Mouse (Mus musculus) heart, postnatal 14 days (tissue): ENCODE measurements around the gene Stk32b. TPM values are rescaled to one million over a fixed set of nuclear protein-coding genes. Genes with fewer than 3 reads are reported as not detected.

Source experiments
- DNase-seq, 2 experiments: peaks; one replicate each; pipeline ENCODE4 v3.0.0; 2021 to 2022
- intact Hi-C: fragments of 180-260 bp; cut with DNase I; formaldehyde crosslinking; loops from one replicate; pipeline ENCODE4 v1.15.1; 2025
- total RNA-seq, 2 experiments: library from RNA; stranded (reverse); gene quantifications; 2 replicates each; pipeline ENCODE4 v1.2.3; 2021

Gene Stk32b
- total RNA-seq, 2 experiments from 2014 or later, result 0.15 to 0.38 TPM

DNA sequence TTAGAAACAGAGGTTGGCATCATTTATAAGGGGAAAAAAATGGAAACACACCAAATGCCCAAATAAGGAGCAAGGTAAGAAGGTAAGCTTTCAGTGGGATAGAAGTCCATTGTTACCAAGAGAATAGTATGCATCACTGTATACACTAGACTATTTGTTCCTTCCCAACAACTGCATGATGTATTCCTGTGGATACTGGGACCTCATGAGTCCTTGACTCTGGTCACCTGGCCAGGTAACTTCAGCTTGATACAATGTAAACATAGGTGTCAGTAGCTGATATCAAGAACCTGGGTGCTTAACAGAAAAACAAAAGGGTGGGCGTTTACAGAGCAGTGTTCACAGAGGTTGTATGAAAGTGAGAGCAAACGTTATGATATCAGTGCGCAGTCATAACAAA is 24.2 kb downstream of the Stk32b start:
- intact Hi-C loops, result no loop called here
- DNase-seq, result no peak

DNA sequence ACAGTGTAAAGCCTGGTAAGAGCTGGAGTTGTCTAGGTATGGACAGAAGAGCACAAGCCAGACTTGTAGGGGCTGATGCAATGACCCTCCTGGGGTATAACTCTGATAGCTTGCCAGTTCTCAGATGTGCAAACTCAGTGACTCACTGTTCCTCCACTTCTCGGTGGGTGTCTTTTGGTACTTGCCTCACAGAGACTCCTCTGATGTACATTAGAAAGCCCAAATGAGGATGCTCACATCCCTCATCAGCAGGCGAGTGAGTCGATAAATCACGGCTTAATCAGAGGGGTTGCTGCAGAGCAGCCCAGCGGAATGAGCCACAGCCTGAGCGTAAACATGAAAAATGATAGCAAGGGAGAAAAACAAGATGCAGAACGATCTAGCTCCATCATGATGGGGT is 46.2 kb downstream of the Stk32b start:
- intact Hi-C loops, result no loop called here
- DNase-seq, result no peak

DNA sequence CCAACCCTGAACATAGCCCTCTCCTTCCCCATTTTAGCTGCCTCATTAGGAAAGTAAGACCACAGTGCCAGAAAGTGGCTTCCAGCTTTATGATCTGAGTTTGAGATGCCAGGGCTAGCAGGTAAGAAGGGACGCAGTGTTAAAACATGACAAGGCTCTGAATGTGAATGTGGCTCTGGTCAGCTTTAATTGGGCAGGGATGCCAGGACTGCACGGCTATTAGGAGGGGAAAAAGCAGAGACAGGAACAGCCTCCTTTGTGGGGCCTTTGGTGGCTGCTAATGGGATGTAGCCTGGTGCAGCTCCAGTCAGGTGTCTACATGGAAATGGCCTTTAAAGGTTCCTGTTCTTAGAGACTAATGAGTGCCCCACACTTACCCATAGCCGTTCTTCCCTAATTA is 52.0 kb downstream of the Stk32b start:
- intact Hi-C loops, result no loop called here
- no peak for DNase-seq

DNA sequence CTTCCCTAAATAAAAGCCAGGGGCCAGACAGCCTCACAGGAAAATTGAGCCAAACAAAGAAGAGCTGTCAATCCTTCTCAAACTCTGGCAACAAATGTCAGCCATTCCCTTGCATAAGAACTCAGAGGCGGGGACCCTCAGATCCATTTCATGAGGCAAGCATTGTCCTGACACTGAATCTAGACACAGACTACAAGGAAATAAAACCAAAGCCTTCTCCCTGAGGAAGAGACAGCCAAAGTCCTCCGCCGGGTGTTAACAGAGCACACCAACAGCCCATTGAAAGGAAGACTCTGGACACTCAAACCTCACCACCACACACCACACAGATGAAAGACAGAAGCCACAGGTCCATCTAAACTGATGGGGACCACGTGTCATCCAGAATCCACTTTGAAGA is 57.8 kb downstream of the Stk32b start:
- DNase-seq, result no peak
- intact Hi-C loops, result no loop called here

DNA sequence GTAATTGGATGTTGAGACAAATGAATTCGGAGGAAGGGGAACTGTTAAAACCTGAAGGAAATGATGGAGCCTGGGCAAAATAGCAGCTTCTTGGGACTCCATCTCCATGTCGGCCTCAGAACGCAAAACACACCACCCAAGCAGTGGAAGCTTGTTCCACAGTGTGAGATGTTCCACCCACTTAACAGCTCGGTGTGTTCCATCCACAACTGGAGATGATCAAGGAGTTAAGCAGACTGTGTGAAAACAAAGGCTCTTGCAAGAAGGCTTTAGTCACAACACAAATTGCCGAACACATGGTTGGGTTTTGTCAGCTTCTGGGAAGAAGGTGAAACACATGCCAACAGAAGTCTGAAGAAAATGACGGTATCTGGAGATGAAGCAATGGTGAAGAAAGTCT is 59.2 kb downstream of the Stk32b start:
- intact Hi-C loops, result no loop called here
- DNase-seq, result no peak

DNA sequence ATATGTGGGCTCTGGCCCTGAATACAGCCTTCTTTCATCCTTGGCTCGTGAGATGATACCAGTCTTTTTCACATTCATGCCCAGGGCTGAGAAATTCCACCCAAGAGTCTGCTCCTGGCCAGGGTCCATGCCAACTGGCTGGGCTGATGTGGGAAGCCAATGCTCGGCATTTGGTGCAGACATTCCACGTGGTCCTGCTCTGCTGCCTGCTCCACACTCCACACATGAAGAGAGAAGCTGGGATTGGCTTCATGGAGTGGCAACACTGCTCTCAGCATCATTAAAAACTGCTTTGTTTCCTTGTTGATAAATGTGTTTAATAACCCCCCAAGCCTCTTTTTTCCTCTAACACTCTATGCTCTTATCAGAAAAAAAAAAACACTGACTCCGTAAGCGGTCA is 61.8 kb downstream of the Stk32b start:
- no peak for DNase-seq
- intact Hi-C loops, result no loop called here

DNA sequence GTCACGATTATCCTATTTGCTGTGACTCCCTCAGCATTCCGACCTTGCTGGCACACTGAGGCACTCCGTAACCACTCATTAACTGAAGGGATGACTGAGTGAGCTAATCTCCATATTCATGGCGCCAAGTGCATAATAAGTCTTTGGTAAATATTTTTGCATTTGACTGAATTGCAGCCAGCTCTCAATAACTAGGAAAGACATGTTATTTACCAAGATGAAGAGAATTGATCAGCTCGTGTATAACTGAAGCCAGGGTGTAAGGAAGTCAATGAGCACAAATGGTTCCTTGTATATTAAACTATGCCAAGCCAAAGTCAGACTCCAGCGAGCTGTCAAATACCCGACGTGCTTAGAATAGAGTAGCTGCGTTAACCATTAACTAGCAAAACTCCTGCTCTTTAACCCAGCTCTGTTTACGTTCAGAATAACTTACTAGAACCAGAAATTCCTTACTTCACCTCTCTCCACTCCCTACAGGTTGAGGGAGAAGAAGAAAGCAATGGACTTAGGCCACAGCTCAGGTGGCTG is 66.2 kb downstream of the Stk32b start:
- DNase-seq, result no peak
- intact Hi-C loops, result no loop called here

DNA sequence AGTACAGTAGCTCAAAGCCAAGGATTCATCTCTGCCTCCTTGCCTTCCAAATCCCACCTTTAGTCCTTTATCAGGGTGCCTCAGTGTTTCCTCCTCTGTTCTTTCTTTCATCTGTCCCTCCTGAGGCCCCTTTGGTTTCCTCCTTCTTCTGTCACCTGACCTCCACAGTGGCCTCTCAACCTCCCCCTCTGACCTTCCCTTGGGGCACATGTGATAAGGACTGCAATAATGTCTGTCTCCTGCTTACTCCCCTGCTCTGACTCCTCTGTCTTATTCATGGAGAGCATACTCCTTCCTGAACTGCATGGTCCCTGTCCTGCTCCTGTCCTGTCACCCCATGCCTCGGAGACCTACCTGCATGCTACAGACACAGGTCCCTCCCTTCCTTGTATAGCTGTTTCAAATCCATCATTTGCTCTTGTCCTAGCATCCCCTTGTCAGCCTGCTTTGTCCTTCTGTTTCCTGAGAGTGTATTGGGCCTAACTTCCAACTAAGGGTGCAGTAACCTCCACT is 66.8 kb downstream of the Stk32b start:
- intact Hi-C loops, result no loop called here
- no peak for DNase-seq

DNA sequence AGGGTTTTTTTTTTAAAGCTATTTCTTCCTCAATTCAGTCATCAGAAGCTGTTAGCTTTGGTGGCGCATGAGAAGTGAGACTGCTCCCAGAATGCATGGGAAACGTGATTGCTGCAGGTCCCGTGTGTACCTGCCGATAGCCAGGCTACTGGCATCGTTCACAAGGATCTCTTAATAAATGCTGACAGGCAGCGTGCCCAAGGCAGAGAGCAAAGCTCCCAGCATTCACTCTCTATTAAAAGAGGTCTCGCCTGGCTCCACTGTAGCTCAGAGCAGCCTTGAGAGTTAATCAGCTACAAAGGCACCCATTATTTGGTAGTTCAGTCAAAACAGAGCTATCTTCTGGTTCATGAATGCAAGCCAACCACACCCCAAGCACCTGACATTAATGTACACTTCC is 72.9 kb downstream of the Stk32b start:
- intact Hi-C loops, result no loop called here
- no peak for DNase-seq

DNA sequence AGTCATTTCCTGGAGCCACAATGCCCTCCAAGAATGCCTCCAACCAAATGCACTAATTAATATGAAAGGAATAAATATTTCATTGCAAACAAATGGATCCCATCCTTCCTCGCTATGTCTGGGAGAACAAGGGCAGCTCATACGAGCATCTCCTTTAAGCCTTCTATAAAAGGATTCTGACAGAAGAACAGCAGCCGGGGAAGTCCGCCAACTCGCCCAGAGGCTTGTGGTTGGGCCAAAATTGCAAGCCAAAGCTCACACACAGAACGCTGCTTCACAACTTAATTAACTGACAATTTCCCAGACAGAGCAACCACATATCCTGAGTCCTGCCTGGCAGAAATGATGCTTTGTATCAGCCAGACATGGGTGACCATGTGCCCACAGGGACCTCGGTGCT is 74.5 kb downstream of the Stk32b start:
- no peak for DNase-seq
- intact Hi-C loops, result no loop called here

DNA sequence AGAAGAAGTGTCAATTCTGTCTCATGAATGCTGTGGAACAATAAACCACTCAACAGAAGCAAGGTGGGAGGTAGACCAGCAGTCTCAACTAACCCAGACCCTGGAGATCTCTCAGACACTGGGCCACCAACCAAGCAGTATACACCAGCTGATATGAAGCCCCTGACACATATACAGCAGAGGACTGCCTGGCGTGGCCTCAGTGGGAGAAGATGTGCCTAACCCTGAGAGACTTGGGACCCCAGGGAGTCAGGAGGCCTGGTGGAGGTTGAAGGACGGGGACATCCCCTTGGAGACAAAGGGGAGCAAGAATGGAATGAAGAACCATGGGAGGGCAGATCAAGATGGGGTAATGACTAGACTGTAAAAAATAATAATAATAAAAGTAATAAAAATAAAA is 82.2 kb downstream of the Stk32b start:
- intact Hi-C loops, result no loop called here
- no peak for DNase-seq

DNA sequence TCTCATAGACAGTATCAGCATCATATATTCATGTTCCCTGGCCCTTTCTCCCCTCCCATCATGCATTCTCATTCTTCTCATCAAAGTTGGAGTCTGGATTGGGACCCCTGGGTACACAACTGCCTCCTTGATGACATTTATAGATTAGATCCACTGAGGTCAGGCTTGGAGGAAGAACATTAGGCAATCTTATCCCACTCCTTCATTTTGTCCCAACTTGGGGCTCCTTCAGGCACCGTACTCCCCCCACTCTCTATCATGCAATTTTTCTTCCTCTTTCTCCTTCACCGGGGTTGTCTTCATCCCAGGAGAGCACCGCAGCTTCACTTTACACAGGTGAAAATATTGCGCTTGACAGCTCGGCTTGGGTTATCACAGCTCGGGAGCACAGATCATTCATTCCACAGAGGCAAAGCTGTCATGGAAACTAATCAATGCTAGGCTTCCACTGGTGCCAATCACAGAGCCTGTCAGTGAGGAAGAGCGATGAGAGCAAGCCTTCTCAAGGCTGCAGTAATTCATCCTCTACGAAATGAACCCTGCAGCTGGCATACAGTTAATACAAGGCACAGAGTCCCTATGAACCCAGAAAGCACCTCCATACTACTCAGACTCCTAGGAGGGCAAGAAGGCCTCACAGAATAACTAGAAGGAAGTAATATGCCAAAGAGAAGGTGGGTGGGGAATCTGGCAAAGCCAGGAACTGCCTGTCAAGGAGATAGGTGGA is 89.4 kb downstream of the Stk32b start:
- no peak for DNase-seq
- intact Hi-C loops, result no loop called here

DNA sequence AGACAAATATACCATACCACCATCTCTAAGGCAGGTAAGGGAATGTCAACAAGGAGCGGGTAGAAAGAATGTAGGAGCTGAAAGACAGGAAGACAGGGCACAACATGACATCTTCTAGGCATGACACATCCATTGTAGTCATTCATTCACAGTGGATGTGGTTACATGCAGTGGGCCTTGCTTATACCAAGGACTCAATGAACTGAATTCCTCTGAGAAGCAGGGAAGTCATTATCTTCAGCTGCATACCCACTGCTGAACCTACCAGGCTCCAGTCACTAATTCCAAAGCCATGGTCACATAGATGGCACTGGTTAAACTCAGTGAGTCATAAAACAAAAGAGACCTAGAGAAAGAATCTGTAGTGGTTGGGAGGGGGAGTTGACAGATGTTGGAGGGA is 105.1 kb downstream of the Stk32b start:
- intact Hi-C loops, result no loop called here

DNA sequence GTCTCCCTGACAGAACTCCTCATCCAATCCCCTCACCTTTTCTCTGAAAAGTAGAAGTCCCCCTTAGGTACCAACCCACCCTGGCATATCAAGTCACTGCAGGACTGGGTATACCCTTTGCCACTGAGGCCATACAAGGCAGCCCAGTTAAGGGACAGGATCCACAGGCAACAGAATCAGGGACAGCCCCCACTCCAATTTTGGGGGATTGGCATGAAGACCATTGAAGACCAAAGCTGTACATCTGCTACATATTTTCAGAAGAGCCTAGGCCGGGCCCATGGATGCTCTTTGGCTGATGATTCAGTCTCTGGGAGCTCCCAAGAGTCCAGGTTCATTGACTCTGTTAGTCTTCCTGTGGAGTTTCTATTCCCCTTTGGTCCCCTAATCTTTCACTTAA is 117.4 kb downstream of the Stk32b start:
- intact Hi-C loops, result no loop called here
- no peak for DNase-seq

More for the DNA sequence above, 105.1 kb downstream of the Stk32b start:
- no peak for DNase-seq

DNA sequence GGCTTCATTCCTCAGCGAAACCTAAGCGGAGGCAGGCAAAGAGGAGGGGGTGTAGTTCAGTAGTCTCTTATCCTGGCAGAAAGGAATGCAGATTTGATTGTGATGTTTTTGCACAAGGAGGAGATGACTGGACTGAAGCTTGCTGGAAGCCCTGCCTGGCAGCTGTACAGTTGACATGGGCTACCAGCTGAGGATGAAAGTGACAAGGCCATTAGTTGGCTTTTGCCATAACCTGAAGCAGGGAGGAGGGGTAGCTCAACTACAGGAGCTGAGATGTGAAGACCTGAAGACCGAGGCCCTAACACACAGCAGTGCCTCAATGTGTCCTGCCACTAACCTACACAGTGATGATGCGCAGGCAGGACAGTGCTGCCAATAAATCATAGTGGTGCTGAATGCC is 118.7 kb downstream of the Stk32b start:
- DNase-seq, result no peak
- intact Hi-C loops, result no loop called here

DNA sequence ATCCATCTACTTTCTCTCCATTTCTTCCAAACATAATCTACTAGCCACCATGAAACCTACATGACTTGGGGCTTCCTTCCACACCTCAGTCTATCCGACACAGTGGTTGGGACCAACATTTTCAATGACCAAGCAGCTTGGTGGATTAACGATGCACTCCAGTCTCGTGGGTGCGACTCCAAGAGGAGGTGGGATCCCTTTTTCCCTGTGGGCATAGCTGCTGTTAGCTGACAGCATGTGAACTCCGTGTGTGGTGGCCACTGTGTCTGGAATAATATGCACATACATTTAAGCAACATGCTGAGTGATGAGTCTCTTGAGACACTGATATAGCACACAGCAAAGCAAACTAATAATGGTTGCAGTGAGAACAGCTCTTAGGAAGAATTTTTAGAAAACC is 124.6 kb downstream of the Stk32b start:
- DNase-seq, result no peak
- intact Hi-C loops, result no loop called here

DNA sequence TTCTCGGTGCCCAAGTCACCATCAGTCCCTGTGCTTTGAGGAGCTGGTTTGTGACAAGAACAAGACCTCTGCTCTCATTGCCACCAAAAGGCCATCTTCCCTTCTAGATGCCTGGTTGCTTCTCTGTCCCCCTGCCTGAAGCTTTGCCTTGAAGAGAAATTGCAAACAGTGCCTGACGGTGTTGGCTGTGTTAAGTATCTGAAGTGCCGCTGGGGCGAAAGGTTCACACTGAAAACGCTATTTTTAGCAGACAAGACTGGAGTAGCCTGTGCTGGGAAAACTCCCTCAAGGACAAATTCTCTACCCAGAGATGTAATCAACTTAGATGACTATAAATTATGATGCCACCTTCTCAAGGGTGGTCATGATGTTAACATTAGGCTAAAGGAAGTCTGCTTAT is 129.1 kb downstream of the Stk32b start:
- intact Hi-C loops, result no loop called here
- no peak for DNase-seq

DNA sequence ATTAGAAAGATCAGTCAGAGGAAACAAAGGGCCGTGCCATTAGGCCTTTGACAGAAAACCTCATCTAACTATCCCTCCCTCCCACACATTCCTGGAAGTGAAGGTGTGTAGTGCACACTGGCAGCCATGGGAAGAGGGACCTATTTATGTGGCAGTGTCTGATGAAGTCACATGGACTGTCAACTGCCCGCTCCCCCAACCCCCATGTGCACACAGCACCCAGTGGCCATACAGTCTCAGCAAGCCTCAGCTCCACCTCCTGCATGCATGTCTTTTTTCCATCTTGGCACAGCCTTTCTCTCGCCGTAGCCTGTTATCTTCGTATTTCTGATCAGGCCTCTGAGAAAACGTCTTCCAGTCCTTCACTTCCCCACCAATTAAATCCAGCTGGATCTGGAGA is 130.9 kb downstream of the Stk32b start:
- no peak for DNase-seq
- intact Hi-C loops, result no loop called here

DNA sequence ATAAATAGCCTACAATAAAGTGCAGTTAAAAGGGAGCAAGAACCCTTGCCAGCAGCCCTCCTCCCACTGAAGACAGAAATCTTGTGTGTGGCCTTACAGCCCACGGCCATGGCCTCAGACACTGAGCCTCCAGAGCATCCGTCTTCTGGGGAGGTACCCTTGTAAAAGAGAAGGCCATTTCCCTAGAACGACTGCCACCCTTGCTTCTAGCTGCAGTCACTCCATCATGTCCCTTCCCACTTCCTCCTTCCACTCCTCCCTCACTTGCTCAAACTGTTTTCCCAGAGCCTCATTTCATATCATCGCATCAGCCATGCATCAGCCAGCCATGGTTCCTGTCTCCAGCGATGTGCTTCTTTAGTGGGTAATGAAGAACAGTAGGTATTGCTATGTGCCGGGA is 141.5 kb downstream of the Stk32b start:
- no peak for DNase-seq
- intact Hi-C loops, result no loop called here

DNA sequence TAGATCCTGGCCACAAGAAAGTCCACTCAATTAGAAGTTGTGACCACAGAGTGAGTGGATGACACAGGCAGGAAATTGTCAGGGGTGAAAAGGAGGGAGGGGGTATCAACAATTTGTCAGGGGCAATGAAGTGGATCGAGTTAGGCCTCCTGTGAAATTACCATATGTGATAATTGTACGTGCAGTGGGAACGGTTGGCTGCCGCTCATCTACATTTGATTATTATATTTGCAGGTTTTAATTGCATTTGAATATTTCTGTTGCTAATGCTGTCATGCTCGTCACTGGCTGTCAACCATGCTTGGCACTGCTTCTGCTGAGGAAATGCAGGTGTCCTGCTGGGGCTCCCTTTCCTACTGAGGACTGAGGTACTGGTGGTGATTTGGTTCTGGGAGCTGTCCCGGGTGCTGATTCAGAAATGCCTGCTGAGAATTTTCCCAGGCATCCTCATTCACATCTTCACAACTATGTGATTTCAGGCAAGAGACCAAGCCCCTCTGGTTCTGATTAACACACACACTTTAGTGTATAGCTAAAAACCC is 159.6 kb downstream of the Stk32b start:
- intact Hi-C loops, result no loop called here
- DNase-seq, result peak; percentile 3 to 4

DNA sequence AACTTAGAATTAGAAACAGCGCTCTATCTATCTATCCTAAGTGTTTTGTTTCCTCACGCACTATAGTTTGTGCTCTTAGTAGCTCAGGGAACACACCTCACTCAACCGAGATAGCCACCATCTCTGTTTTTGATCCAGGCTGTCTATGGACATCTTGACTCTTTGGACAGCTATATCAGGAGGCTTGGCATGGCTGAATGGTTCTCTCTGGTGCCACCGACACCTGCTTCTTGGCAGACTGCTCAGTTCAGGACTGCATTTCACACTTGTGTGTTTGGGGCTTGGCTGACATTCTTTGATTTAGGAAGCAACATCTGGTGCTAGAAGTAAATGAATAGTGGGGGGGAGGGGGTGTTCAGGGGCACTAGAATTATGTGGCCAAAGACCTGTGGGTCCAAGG is 162.7 kb downstream of the Stk32b start:
- DNase-seq, result no peak

DNA sequence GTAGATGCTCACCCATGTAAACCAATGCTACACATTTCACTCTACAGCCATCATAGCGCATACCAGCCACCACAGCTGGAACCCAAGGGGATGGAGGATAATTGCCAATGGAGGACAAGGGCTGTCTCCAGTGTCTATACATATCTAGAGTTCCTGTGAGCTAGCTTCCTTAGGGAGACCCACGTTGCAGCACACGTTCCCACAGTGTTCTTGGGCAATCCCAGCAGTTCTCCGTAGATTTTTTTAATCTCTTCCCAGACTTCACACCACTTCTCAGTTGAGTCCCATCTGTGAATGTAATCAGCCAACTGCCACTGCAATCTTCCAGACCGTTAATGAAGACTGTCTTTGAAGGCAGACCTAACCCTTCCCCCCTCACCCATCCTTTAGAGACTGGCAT is 165.3 kb downstream of the Stk32b start:
- DNase-seq, result no peak
- intact Hi-C loops, result no loop called here

More for the DNA sequence above, 162.7 kb downstream of the Stk32b start:
- intact Hi-C loops, result no loop called here
